Comparison of ENCODE assay signal across 29 mouse cellular contexts in genomic region chr3:9456380-9456890, GRCm38 (mm10).
DNase-seq lines count a peak whose midpoint lies in the region; ATAC-seq and TF ChIP-seq lines count a peak whose summit lies in the region.
"Had no signal": no experiment of that assay in that cellular context is flagged by ENCODE, and none has a peak within 500 bp of the region (broad histone marks: within the 10 kb centered on the region; RNA-seq: fewer than 3 reads in every experiment).

No protein-coding gene starts in this region.

- H3K4me2 ChIP-seq in hindbrain, postnatal 0 days (ENCODE audit: low read depth, low read length) = no peak overlapping the region
- H3K4me2 ChIP-seq in hindbrain, embryonic 11.5 days (replicated peaks; ENCODE audit: low read depth, low read length) = no peak overlapping the region
- no peak overlapping the region for H3K4me2 ChIP-seq in midbrain, embryonic 15.5 days
- H3K4me2 ChIP-seq: limb, embryonic 15.5 days; lung, embryonic 14.5 days; neural tube, embryonic 12.5 days had no signal

- no peaks in the 10 kb centered on the region for H3K27me3 ChIP-seq in hindbrain, postnatal 0 days (ENCODE audit: insufficient read depth, low read length)
- no peaks in the 10 kb centered on the region for H3K27me3 ChIP-seq in hindbrain, embryonic 11.5 days (ENCODE audit: control insufficient read depth, insufficient read depth, low read length)
- no peaks in the 10 kb centered on the region for H3K27me3 ChIP-seq in midbrain, embryonic 15.5 days (replicated peaks)
- H3K27me3 ChIP-seq: limb, embryonic 15.5 days; neural tube, embryonic 12.5 days; Patski had no signal

- intact Hi-C loops in heart, postnatal 25 days (cut with DNase I) = no loop called here

- H3K27ac ChIP-seq in hindbrain, postnatal 0 days = no peak overlapping the region
- H3K27ac ChIP-seq in hindbrain, embryonic 11.5 days (ENCODE audit: low read depth, low read length) = no peak overlapping the region
- H3K27ac ChIP-seq in midbrain, embryonic 15.5 days = no peak overlapping the region
- H3K27ac ChIP-seq: heart, adult 2 months; left cerebral cortex, adult 2 months; limb, embryonic 15.5 days; liver, embryonic 14.5 days; neural tube, embryonic 12.5 days had no signal

- no peak for TF ChIP-seq CTCF in hindbrain, postnatal 0 days (IDR thresholded peaks at IDR 0.05; ENCODE audit: low read depth)

- no peak overlapping the region for H3K9ac ChIP-seq in hindbrain, postnatal 0 days (replicated peaks; ENCODE audit: low read length)
- H3K9ac ChIP-seq in hindbrain, embryonic 11.5 days (ENCODE audit: low read depth, low read length) = no peak overlapping the region
- no peak overlapping the region for H3K9ac ChIP-seq in midbrain, embryonic 15.5 days
- H3K9ac ChIP-seq: limb, embryonic 15.5 days; liver, embryonic 14.5 days; lung, embryonic 14.5 days; neural tube, embryonic 12.5 days had no signal

- H3K36me3 ChIP-seq in hindbrain, postnatal 0 days (ENCODE audit: insufficient read depth, low read length) = no peaks in the 10 kb centered on the region
- no peaks in the 10 kb centered on the region for H3K36me3 ChIP-seq in hindbrain, embryonic 11.5 days (ENCODE audit: control insufficient read depth, insufficient read depth, low read length)
- no peaks in the 10 kb centered on the region for H3K36me3 ChIP-seq in midbrain, embryonic 15.5 days (replicated peaks)
- H3K36me3 ChIP-seq: G1E; neural tube, embryonic 12.5 days had no signal

- peak; percentile 86 for DNase-seq in heart, adult 11 months
- no peak for DNase-seq in heart, postnatal 25 days (ENCODE audit: low spot score)
- DNase-seq in hindbrain, postnatal 0 days (ENCODE audit: low spot score) = no peak
- DNase-seq in hindbrain, embryonic 11.5 days (ENCODE audit: low spot score) = no peak
- DNase-seq in ES-CJ7 (ENCODE audit: low read depth, low spot score) = peak; percentile 14
- DNase-seq in thymus, postnatal 36 days = no peak
- DNase-seq: adrenal gland, postnatal 14 days; cerebellum, adult 2 months; cerebellum, postnatal 25 days; gastrocnemius, postnatal 25 days; heart, adult 2 months; kidney, adult 2 months; kidney, postnatal 10 days; left cerebral cortex, postnatal 4 days; lung, embryonic 14.5 days; right cerebral cortex, adult 18-20 months; right cerebral cortex, postnatal 4 days; thymus, adult 2 months had no signal

- no peaks in the 10 kb centered on the region for H3K4me1 ChIP-seq in hindbrain, postnatal 0 days (ENCODE audit: insufficient read depth, low read length)
- no peaks in the 10 kb centered on the region for H3K4me1 ChIP-seq in hindbrain, embryonic 11.5 days (replicated peaks; ENCODE audit: control insufficient read depth, insufficient read depth, low read length)
- H3K4me1 ChIP-seq in midbrain, embryonic 15.5 days = no peaks in the 10 kb centered on the region
- H3K4me1 ChIP-seq: limb, embryonic 15.5 days; neural tube, embryonic 12.5 days had no signal

- no peaks in the 10 kb centered on the region for H3K9me3 ChIP-seq in hindbrain, postnatal 0 days (ENCODE audit: low read length)
- no peaks in the 10 kb centered on the region for H3K9me3 ChIP-seq in hindbrain, embryonic 11.5 days (ENCODE audit: control insufficient read depth, low read length)
- no peaks in the 10 kb centered on the region for H3K9me3 ChIP-seq in midbrain, embryonic 15.5 days
- H3K9me3 ChIP-seq: G1E; limb, embryonic 15.5 days; neural tube, embryonic 12.5 days had no signal

- peak; percentile 35; the same call in 1 of the 2 replicates for ATAC-seq in hindbrain, postnatal 0 days
- no peak for ATAC-seq in hindbrain, embryonic 11.5 days (ENCODE audit: low FRiP score)
- ATAC-seq in midbrain, embryonic 15.5 days (replicated peaks) = peak; percentile 42; the same call in 1 of the 2 replicates
- ATAC-seq in megakaryocyte progenitor cell, adult 5-6 weeks (replicated peaks; ENCODE audit: poor library complexity) = no peak
- ATAC-seq: activated CD4-positive, CD25-positive, alpha-beta regulatory T cell, adult 4 months; forebrain, embryonic 16.5 days; Patski had no signal

- WGBS in hindbrain, postnatal 0 days = 74% methylated on average over 10 of the region's 10 CpGs
- WGBS in hindbrain, embryonic 11.5 days = 74% methylated on average over 10 of the region's 10 CpGs
- WGBS in midbrain, embryonic 15.5 days = 72% methylated on average over 10 of the region's 10 CpGs

- H3K4me3 ChIP-seq in hindbrain, postnatal 0 days (ENCODE audit: low read length) = no peak overlapping the region
- H3K4me3 ChIP-seq in hindbrain, embryonic 11.5 days (ENCODE audit: low read depth, low read length) = no peak overlapping the region
- H3K4me3 ChIP-seq in midbrain, embryonic 15.5 days = no peak overlapping the region
- H3K4me3 ChIP-seq: heart, adult 2 months; left cerebral cortex, adult 2 months; limb, embryonic 15.5 days; megakaryocyte, embryonic 14.5 days; neural tube, embryonic 12.5 days had no signal

Comparison
In these comparisons a context has a peak if more than half of its experiments do, and no peak if none do; other contexts are left out.
1. DNase-seq: peak in heart, adult 11 months (single experiment) and ES-CJ7 (single experiment); none in heart, postnatal 25 days (single experiment), hindbrain, postnatal 0 days (single experiment), hindbrain, embryonic 11.5 days (single experiment) and thymus, postnatal 36 days (0 of 2).
2. ATAC-seq: peak in hindbrain, postnatal 0 days (single experiment) and midbrain, embryonic 15.5 days (single experiment); none in hindbrain, embryonic 11.5 days (single experiment) and megakaryocyte progenitor cell, adult 5-6 weeks (single experiment).